Mouse (Mus musculus) ZHBTc4 (cell line): Measurements from ENCODE around the gene P4ha2.
A peak's percentile ranks its signal among the peaks of the same experiment; 100 is the strongest.

Experiments used
- DNase-seq: peaks from one replicate; pipeline ENCODE4 v3.0.0-alpha.2; 2011; ENCODE audit warnings: low read depth, low spot score

Gene P4ha2

DNA sequence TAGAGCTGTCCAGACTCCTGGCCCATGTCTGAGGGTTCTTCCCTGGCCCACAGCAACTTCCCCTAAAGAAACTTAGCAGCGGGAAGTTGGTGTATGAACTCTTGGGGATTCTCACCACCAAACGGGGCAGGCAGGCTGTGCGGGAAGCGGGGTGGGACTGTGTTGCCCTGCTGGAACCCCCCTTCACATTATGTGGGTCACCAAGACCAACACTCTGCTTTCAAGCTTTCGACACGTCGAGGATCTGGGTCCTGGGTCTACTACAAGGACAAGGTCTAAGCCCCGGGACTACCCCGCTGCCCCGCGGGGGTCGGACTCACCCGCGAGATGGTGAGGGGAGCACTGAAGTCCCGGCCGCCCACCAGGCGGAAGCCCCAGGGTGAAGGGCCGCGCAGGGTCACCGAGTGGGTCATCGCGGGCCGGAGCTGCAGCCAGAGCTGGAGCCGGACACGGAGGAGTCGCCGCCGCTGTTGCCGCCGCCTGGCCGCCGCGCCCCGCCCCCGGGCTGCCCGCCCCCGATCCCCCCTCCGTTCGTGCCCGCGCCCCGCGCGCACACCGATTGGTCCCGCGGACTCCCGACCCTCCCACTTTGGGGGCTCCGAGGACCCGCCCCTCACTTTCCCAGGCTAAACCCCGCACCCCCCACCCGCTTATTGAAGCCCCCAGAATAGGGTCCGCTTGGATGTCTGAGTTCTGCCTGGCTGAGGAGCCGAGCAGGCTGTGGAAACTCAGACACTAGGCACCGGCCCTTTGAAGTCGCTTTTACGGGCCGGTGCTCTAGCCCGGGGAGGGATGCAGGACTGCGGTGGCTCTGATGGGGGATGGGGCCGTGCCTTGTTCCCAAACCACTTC is 31.1 kb upstream of the P4ha2 start, which contains the start of gene Pdlim4:
Gene Pdlim4 (minus strand): TSS at position 495 of the 852 bp plus-strand sequence.
- DNase-seq, result peak; percentile 63

DNA sequence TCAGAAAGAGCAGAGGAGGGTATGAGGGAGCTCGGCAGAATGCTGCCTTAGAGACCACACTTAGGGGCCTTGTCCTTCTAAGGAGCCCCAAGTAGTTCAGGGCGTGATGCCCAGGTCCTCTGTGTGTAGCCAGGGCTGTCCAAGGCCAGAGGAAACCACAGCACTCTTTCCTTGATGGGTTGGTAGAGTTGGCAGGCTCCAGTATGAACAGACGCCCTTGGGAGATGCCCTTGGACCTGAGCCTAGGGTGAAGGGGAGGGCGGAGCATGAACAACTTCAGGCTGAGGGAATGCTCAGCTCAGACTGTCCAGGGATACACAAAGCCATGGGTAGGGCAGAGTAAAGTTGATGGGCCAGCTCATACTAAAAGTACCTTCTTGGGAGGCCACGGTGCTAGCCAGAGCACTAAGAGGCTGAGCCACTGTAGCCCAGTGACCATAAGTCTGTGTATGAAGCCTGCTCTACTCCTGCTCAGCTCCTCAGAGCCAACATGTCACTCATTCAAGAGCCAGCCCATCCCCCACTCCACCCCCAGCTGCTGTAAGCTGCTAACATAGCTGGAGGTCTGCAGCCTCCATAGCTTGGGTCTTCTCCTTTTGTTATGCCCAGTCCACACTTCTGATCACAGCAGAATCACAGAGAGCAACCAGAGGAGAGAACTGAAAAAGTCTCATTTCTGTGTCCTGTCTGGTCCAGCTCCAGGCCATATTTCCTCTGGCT is 28.0 kb upstream of the P4ha2 start:
- DNase-seq, result peak; percentile 60

DNA sequence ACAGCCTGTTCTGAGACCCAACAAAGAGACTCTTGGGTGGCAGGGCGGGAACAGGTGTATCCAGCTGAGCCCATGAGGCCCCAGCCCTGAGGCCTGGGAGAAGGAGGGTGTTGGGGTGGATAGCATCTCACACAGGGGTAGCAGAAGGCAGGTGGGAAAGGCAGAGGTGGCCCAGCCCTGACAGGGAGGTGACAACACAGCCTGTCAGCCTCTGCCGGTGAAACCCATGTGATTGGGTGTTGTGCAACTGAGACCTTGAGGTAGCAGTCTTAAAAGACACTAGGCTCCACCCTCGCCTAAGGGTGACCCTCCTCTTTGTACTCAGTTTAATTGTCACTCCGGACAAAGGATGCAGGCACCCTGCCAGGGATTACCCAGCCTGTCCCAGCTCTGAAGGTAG is 26.6 kb upstream of the P4ha2 start:
- peak; percentile 92 for DNase-seq

DNA sequence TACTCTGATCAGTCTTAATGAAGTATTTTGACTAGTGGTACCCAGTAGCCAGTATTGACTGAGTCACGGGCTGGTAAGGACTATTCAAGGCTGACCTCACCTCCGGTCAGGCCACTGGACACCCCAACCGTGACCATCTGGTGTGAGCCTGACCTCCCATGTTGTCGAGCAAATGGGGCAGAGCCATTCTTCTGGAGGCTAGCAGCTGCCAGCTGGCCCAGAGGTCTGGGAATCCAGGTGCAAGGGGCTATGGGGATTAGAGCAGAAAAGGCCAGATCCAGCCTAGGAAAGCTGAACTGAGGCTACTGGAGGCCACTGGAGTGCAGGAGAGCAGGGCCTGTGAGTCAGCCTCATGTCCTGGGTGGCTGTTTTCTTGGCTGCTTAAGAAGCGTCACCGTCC is 24.5 kb upstream of the P4ha2 start:
- DNase-seq, result no peak

- no peak for DNase-seq
Observed at GRCm38 (mm10) chr11:54076101-54076500, 23.8 kb upstream of the P4ha2 start.

GRCm38 (mm10) chr11:54080435-54080834 is 19.5 kb upstream of the P4ha2 start:
- no peak for DNase-seq

GRCm38 (mm10) chr11:54082725-54083124 is 17.2 kb upstream of the P4ha2 start:
- DNase-seq, result no peak

DNA sequence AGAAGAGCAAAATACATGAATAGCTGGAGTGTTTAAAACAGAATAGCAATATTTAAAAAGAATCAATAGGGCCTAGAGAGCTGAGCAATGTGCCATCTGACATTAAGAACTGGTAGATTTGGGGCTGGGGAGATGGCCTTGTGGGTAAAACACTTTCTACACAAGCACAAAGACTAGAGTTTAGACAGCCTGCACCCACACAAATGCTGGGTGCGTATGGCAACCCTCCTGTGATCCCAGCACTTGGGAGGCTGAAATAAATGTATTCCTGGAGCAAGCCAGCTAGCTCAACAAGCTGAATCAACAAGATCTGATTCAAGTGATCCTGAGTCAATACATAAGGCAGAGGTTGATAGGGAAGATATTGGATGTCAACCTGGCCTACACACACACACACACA is 14.9 kb upstream of the P4ha2 start:
- no peak for DNase-seq

DNA sequence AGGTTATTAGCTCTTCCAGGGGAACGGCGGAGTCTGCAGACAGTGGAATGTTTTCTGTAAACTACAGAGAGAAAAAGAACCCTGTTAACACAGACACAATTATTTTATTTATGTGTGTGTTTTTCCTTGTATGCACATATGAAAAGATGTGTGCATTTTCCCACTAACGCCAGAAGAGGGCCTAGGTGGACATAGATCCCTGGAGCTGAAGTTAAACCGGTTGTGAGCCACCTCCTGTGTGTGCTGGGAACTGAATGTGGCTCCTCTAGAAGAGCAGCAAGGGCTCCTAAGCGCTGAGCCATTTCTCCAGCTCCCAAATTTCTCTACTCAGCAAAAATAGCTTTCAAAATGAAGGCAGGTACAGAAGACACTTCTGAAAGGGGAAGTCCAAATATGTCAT is 14.1 kb upstream of the P4ha2 start:
- peak; percentile 63 for DNase-seq

DNA sequence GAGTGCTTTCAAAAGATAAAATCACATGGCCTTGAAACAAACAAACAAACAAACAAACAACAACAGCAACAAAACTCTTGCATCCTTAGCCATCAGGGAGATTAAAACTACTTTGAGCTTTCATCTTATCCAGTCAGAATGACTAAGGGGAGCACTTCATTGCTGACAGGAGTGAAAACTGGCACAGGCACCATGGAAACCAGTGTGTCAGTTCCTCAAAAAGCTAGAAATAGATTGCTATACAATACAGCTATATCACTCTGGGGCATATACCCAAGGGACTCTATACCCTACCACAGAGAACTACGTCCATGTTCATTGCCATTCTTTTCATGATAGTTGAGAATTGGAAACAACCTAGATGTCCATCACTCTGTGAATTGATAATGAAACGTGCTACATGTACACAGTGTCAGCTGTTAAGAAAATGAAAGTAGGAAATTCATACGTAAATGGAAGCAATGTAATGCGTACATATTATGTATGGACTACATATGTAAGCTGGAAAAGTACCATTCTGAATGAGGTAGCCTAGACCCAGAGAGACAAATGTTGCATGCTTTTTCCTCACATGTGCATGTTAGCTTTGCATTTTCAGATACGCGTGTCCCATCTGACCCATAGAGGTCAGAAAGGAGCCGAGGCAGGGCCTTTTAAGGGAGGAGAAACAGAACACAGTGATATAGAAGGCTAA is 11.5 kb upstream of the P4ha2 start:
- no peak for DNase-seq

DNA sequence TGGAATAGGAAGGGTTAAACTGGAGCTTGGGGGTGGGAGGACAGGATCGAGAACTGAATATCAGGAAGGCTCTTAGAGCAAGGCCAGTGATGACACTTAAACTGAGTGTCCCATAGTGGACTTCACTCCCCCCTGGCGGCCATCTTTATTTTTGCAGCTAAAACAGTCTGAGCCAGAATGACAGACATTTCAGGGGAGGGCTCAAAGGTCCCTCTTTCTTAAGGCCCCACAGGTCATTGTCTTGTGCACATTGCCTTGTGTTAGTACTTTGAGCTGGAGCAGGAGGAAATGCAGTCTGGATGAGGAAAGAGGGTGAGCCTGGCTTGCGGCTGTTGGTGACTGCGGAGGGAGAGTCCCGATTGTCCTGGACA is 11.0 kb upstream of the P4ha2 start:
- DNase-seq, result peak; percentile 58

- no peak for DNase-seq
Observed at GRCm38 (mm10) chr11:54090091-54090879, 9.6 kb upstream of the P4ha2 start.

DNA sequence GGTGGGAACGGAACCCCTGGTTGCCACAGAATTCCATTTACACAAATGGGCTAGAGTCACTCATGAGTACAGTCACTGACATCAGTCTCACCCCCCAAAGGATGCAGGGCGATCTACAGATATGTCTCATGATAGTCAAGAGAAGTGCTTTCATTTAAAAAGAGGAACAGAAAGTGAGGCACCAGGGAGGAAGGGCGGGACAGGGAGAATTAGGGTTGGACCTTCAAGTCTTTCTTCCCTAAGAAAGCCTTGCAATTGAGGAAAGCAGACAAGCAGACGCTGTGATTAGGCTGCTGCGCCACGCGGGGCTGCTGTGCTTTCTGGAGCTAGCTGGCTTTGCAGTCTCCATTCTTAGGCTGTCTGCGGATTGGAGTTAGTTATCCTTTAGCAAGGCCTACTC is 8.2 kb upstream of the P4ha2 start:
- peak; percentile 26 for DNase-seq

- DNase-seq, result no peak
Observed at GRCm38 (mm10) chr11:54092188-54092587, 7.7 kb upstream of the P4ha2 start.

DNA sequence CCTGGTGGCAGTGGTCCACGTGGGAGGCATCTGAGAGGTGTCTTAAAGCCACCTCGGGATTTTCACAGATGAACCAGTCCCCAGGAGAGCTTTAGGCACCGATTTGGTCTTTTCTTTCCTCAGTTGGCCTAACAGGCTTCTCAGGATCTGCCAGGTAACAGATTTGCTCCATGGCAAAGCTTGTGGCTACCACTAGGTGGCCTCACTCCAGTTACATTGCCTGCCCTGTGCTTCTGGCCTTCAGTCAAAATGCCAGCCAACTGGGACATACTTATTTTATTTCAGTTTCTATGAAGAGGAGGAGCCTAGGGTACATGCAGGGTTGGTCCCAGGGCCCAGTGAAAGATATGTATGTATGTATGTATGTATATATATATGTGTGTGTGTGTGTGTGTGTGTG is 6.9 kb upstream of the P4ha2 start:
- DNase-seq, result peak; percentile 60

GRCm38 (mm10) chr11:54100692-54101591 is 1.0 kb downstream of the P4ha2 start:
- DNase-seq, result peak; percentile 81

- DNase-seq, result no peak
Observed at GRCm38 (mm10) chr11:54101701-54102100, 1.8 kb downstream of the P4ha2 start.

- DNase-seq, result no peak
Observed at GRCm38 (mm10) chr11:54102706-54103449, 3.0 kb downstream of the P4ha2 start.

DNA sequence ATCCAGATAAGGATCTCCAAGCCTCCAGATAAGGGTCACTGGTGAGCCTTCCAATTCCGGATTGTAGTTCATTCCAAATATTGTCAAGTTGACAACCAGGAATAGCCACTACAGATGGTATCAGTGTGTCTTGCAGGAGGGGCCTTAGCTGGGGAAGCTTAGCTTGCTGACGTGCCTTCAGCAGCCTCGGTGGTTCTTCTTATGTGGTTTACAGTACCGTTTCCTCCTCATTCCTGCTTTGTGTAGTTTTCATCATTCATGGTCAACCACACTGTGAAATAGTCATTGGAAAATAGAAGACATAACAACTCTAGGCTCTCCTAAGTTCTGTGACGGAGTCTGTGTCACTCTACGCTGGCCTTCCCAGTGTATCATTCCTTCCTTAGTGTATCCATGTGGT is 5.1 kb downstream of the P4ha2 start:
- DNase-seq, result no peak

DNA sequence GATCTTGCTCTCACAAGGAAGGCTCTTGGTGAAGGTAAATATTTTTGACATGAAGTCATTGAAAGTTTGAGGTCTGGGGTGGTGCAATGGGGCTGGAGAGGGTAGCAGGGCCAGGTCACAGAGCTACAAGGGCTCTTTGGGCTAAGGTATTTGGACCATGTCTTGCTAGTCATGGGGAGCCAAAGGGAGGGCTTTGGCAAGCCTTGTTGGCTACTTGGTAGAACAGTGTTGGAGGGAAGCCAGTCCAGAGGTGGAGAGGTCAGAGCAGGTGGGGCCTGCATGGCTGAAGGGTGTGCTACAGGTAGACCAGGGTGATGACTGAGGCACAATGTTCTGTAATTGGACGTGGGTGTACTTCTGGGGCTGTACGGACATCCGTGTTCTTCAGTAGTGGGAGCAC is 6.8 kb downstream of the P4ha2 start:
- DNase-seq, result no peak
